Mouse (Mus musculus) small intestine, adult 2 months (tissue): ENCODE measurements around the gene A730071L15Rik. TPM values are rescaled to one million over a fixed set of nuclear protein-coding genes. Genes with fewer than 3 reads are reported as not detected.

ENCODE experiments used
- H3K27ac ChIP-seq: fragments of 200-500 bp; 2 replicates; pipeline ENCODE4 v1.5.1; 2012; ENCODE audit warnings: low read depth, low read length, control low read depth, inconsistent platforms; ENCODE audit not compliant: insufficient read depth
- H3K27me3 ChIP-seq: fragments of 200-500 bp; 2 replicates; pipeline ENCODE4 v1.6.1; 2012; ENCODE audit warnings: mild to moderate bottlenecking, moderate library complexity, low read length, inconsistent platforms; ENCODE audit not compliant: control insufficient read depth, insufficient read depth
- H3K36me3 ChIP-seq: fragments of 200-500 bp; 2 replicates; pipeline ENCODE4 v1.6.1; 2012; ENCODE audit warnings: mild to moderate bottlenecking, low read length, control low read depth, inconsistent platforms; ENCODE audit not compliant: control insufficient read depth, insufficient read depth
- H3K4me1 ChIP-seq: fragments of 200-500 bp; 2 replicates; pipeline ENCODE4 v1.6.1; 2012; ENCODE audit warnings: low read length, inconsistent platforms, mixed read lengths; ENCODE audit not compliant: control insufficient read depth, insufficient read depth, insufficient read length
- H3K4me3 ChIP-seq: fragments of 200-500 bp; 2 replicates; pipeline ENCODE4 v1.5.1; 2012; ENCODE audit warnings: low read depth, mild to moderate bottlenecking, control low read depth, inconsistent platforms, low read length, moderate library complexity
- CTCF ChIP-seq: fragments of 200-500 bp; IDR thresholded peaks from 2 replicates; pipeline ENCODE4 v1.5.1; 2012; ENCODE audit warnings: low read depth, mild to moderate bottlenecking, control low read depth, inconsistent platforms, low read length, moderate library complexity, mixed read lengths; ENCODE audit not compliant: insufficient replicate concordance, insufficient read length; ENCODE audit errors: extremely low read depth
- POLR2A ChIP-seq: fragments of 200-500 bp; IDR thresholded peaks from 2 replicates; pipeline ENCODE4 v1.6.1; 2012; ENCODE audit warnings: low read depth, mild to moderate bottlenecking, control low read depth, inconsistent platforms, low read length, moderate library complexity
- WGBS: fragments of 180-500 bp; shearing (Covaris S2); methylation state at CpG from one replicate; pipeline ENCODE4 v1.1.7; 2018; 5-methylcytosine and 5-hydroxymethylcytosine counted together
- polyA plus RNA-seq: library from polyadenylated mRNA; depleted of rRNA; stranded (reverse); fragments of >200 nt; gene quantifications from 2 replicates; pipeline ENCODE4 v1.2.3, GENCODE M21; 2012

Gene A730071L15Rik
- polyA plus RNA-seq, 1 experiment: not detected

DNA sequence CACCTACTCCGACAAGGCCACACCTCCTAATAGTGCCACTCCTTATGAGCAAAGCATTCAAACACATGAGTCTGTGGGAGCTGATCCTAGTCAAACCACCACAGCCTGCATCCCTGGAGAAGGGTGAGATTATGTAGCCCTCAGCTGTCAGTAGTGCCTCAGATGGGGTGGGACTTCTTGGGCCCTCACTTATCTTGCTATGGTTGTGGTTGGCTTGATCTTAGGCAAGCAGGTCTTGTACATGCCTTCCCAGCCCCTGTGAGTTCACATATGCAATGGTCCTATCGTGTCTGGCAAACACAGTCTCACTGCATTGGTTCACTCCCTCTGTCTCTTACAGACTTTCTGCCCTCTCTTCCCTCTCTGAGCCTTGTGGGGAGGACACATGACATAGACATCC is 7.3 kb downstream of the A730071L15Rik start:
- Histone ChIP-seq H3K4me1 (no peaks in the 10 kb centered on the region), H3K36me3 (peaks cover 22% of the 10 kb centered on the region), H3K27me3 (no peaks in the 10 kb centered on the region), H3K4me3 (no peak overlapping the region), H3K27ac (no peak overlapping the region)
- WGBS: 57% methylated on average over 2 of the region's 2 CpGs
- TF ChIP-seq CTCF: no peak
- TF ChIP-seq POLR2A: no peak

DNA sequence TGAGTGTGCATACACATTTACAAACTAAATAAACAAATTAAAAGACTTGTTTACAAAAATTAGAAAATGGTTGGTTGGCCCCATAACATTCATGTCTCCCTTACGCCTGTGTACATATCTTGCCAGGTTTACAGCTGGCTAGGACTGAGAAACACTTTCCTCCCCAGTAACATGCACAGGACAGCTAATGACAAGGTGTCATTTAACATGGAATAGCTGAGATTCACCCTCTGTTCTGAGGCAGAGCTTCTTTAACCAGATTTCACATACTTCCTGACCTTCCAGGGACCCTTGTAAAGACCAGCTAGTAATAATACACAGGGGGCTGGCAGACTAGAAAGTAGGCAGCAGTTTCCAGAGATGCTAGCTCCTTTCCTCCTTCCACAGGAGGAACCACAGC is 8.3 kb downstream of the A730071L15Rik start:
- H3K4me3 ChIP-seq: no peak overlapping the region
- no peak overlapping the region for H3K27ac ChIP-seq
- no peaks in the 10 kb centered on the region for H3K27me3 ChIP-seq
- 87% methylated on average over 1 of the region's 1 CpGs for WGBS
- H3K4me1 ChIP-seq: no peaks in the 10 kb centered on the region
- H3K36me3 ChIP-seq: peaks cover 31% of the 10 kb centered on the region
- no peak for TF ChIP-seq CTCF

DNA sequence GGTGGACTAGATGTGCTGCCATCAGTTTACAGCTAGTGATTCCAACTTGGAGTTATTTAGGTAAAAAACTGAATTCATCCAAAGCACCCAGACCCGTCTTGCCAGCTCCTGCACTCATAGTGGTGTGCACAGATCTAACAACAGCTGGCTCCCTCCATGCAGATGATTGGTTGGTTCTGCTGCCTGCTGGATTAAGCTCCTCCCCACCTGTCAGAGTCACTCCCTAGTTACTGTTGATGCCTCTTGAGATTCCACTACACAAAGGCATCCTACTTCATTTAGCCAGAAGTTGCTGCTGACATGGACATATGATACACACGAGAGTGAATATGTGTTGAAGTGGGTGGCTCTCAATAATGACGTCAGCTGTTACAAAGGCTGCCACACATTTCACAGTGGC is 17.0 kb downstream of the A730071L15Rik start:
- 63% methylated on average over 3 of the region's 3 CpGs for WGBS
- no peak for TF ChIP-seq POLR2A
- TF ChIP-seq CTCF: no peak
- no peak overlapping the region for H3K27ac ChIP-seq
- H3K36me3 ChIP-seq: peaks cover 83% of the 10 kb centered on the region
- no peaks in the 10 kb centered on the region for H3K27me3 ChIP-seq
- H3K4me1 ChIP-seq: peaks cover 5% of the 10 kb centered on the region
- H3K4me3 ChIP-seq: no peak overlapping the region

DNA sequence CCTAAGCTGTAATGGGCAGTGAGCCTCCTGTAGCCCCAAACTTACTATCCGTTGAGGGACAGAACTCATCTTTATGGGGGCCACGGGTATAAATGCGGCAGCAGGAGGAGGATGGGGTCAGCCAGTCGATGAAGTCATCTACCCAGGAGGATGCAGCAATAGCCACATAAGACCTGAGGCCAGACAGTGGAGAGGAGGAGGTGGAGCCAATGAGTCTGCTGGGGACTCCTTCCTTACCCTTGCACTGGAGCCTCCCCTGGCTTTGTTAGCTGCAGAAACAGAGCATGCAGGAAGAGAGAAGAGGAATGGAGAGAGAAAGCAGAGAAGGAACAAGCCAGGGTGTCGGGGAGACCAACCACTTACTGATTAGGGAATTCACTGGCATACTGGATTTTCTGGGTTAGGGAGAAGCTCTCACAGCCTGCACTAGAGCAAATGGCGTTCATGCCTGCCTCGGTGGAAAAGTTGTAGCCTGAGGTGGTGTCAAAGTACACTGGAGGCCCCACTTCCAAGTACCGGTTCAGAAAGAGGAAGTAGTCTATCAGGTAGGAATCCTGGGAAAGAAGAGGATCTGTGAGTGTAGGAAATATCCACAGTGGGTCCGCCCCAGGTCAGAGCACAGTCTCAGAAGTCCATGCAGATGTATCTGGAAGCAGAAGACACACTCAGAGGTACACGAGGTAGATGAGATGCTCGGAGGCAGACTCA is 18.5 kb downstream of the A730071L15Rik start:
- Histone ChIP-seq H3K4me3 (no peak overlapping the region), H3K27ac (no peak overlapping the region), H3K36me3 (peaks cover 81% of the 10 kb centered on the region), H3K4me1 (peaks cover 8% of the 10 kb centered on the region), H3K27me3 (no peaks in the 10 kb centered on the region)
- 61% methylated on average over 11 of the region's 11 CpGs for WGBS
- TF ChIP-seq CTCF (no peak), POLR2A (no peak)

DNA sequence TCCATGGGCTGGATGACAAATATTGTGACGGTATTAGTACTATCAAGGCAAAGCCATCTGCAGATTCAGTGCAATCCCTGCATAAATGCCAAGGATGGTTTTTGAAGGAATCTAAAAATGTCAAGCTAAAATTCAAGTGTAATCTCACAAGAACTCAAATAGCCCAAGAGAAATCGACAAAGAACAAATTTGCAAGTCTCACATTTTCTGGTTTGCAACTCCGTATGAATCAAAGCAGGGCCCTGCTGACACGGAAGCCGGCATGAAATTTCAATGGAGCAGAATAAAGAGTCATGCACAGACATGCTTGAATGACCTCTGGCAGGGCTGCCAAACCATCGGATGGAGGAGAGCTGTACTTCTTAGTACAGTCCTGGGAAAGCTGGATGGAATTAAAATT is 20.1 kb downstream of the A730071L15Rik start:
- Histone ChIP-seq H3K4me1 (peaks cover 8% of the 10 kb centered on the region), H3K36me3 (peaks cover 80% of the 10 kb centered on the region), H3K27ac (no peak overlapping the region), H3K4me3 (no peak overlapping the region), H3K27me3 (no peaks in the 10 kb centered on the region)
- TF ChIP-seq POLR2A: no peak
- no peak for TF ChIP-seq CTCF
- WGBS: 94% methylated on average over 6 of the region's 6 CpGs

GRCm38 (mm10) chr11:6222187-6222586 is 22.4 kb downstream of the A730071L15Rik start:
- Histone ChIP-seq H3K36me3 (peaks cover 82% of the 10 kb centered on the region), H3K27me3 (no peaks in the 10 kb centered on the region), H3K27ac (no peak overlapping the region), H3K4me1 (peaks cover 8% of the 10 kb centered on the region), H3K4me3 (no peak overlapping the region; the same call in 1 of the 2 replicates)
- TF ChIP-seq POLR2A (no peak), CTCF (peak; percentile 17; the same call in 1 of the 2 replicates)
- WGBS: 93% methylated on average over 10 of the region's 10 CpGs

- Histone ChIP-seq H3K27ac (no peak overlapping the region), H3K27me3 (no peaks in the 10 kb centered on the region), H3K4me3 (peak overlapping the region; percentile 56), H3K4me1 (peaks cover 11% of the 10 kb centered on the region), H3K36me3 (peaks cover 76% of the 10 kb centered on the region)
- TF ChIP-seq CTCF (no peak), POLR2A (no peak)
- 87% methylated on average over 14 of the region's 14 CpGs for WGBS
Measured at GRCm38 (mm10) chr11:6224541-6225229, 24.9 kb downstream of the A730071L15Rik start.
